Mouse (Mus musculus) forebrain, embryonic 14.5 days (tissue): ENCODE data around the gene F12. TPM values are rescaled to one million over a fixed set of nuclear protein-coding genes. Genes with fewer than 3 reads are reported as not detected.

Experiments used
- ATAC-seq: fragments of 200-750 bp; cut with Nextera tagmentation; 2 replicates; pipeline ENCODE4 v1.8.0; 2017; ENCODE audit warnings: mild to moderate bottlenecking, moderate library complexity
- DNase-seq: peaks from one replicate; pipeline ENCODE4 v3.0.0-alpha.2; 2015; ENCODE audit warnings: low spot score
- H3K27ac ChIP-seq: fragments of 300-500 bp; sonication (generic); 2 replicates; pipeline ENCODE4 v1.5.1; 2014; ENCODE audit warnings: low read depth, mild to moderate bottlenecking, control low read depth, low read length, moderate library complexity
- H3K27me3 ChIP-seq: fragments of 300-500 bp; sonication (generic); replicated peaks from 2 replicates; pipeline ENCODE4 v1.6.1; 2014; ENCODE audit warnings: low read length, control low read depth, mixed read lengths; ENCODE audit not compliant: control insufficient read depth, insufficient read depth
- H3K36me3 ChIP-seq: fragments of 300-500 bp; sonication (generic); 2 replicates; pipeline ENCODE4 v1.6.1; 2014; ENCODE audit warnings: low read length, control low read depth; ENCODE audit not compliant: control insufficient read depth, insufficient read depth
- H3K4me1 ChIP-seq: fragments of 300-500 bp; sonication (generic); 2 replicates; pipeline ENCODE4 v1.6.1; 2014; ENCODE audit warnings: antibody characterized with exemption, low read length, control low read depth; ENCODE audit not compliant: control insufficient read depth, insufficient read depth
- H3K4me2 ChIP-seq: fragments of 300-500 bp; sonication (generic); 2 replicates; pipeline ENCODE4 v1.6.1; 2014; ENCODE audit warnings: mild to moderate bottlenecking, control low read depth, low read length
- H3K4me3 ChIP-seq: fragments of 300-500 bp; sonication (generic); 2 replicates; pipeline ENCODE4 v1.5.1; 2014; ENCODE audit warnings: low read depth, low read length, control low read depth
- H3K9ac ChIP-seq: fragments of 300-500 bp; sonication (generic); 2 replicates; pipeline ENCODE4 v1.6.1; 2014; ENCODE audit warnings: mild to moderate bottlenecking, low read length, control low read depth, moderate library complexity
- H3K9me3 ChIP-seq: fragments of 300-500 bp; sonication (generic); replicated peaks from 2 replicates; pipeline ENCODE4 v1.6.1; 2016; ENCODE audit warnings: low read length, control low read depth, mixed read lengths; ENCODE audit not compliant: control insufficient read depth
- WGBS: fragments of 180-500 bp; shearing (Covaris S2); extraction: QIAGEN DNeasy Blood & Tissue Kit; methylation state at CpG from one replicate; pipeline ENCODE4 v1.1.7; 2014; 5-methylcytosine and 5-hydroxymethylcytosine counted together
- polyA plus RNA-seq: library from polyadenylated mRNA; unstranded; fragments of >200 nt; fragmentation: Nextera tagmentation; extraction: Ambion mirVana; gene quantifications from 2 replicates; pipeline ENCODE4 v1.2.1, GENCODE M21; 2014

Gene F12
- polyA plus RNA-seq, 1 experiment from 2014 or later = not detected

GRCm38 (mm10) chr13:55451785-55452549 lies 25.4 kb upstream of the F12 start:
- H3K36me3 ChIP-seq = peaks cover 73% of the 10 kb centered on the region
- WGBS = 97% methylated on average over 16 of the region's 16 CpGs
- no peak for ATAC-seq

DNA sequence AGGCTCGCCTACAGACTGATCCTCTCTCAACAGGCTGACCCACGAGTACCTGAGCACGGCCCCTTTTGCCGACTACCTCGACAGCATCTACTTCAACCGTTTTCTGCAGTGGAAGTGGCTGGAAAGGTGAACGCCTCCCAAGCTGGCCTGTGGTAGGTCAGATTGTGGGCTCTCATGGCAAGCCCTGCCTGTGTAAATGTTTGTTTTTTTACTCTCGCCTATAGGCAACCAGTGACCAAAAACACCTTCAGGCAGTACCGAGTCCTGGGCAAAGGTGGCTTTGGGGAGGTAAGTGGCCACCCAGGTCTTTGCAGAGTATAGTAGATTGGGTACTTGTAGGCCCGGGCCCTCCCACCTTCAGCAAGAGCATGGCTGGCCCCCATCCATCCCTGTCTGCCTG lies 24.7 kb upstream of the F12 start:
- WGBS = 94% methylated on average over 10 of the region's 10 CpGs
- DNase-seq (no peak), ATAC-seq (no peak)
- Histone ChIP-seq H3K4me3 (no peak overlapping the region), H3K27ac (no peak overlapping the region), H3K27me3 (no peaks in the 10 kb centered on the region), H3K9me3 (no peaks in the 10 kb centered on the region), H3K4me2 (no peak overlapping the region), H3K9ac (no peak overlapping the region), H3K36me3 (peaks cover 66% of the 10 kb centered on the region), H3K4me1 (peaks cover 5% of the 10 kb centered on the region)

More at GRCm38 (mm10) chr13:55451785-55452549, 25.4 kb upstream of the F12 start:
- Histone ChIP-seq H3K4me2 (no peak overlapping the region), H3K4me3 (no peak overlapping the region), H3K27me3 (no peaks in the 10 kb centered on the region), H3K4me1 (no peaks in the 10 kb centered on the region), H3K9ac (no peak overlapping the region; the same call in 1 of the 2 replicates), H3K9me3 (no peaks in the 10 kb centered on the region), H3K27ac (no peak overlapping the region)
- DNase-seq = no peak

DNA sequence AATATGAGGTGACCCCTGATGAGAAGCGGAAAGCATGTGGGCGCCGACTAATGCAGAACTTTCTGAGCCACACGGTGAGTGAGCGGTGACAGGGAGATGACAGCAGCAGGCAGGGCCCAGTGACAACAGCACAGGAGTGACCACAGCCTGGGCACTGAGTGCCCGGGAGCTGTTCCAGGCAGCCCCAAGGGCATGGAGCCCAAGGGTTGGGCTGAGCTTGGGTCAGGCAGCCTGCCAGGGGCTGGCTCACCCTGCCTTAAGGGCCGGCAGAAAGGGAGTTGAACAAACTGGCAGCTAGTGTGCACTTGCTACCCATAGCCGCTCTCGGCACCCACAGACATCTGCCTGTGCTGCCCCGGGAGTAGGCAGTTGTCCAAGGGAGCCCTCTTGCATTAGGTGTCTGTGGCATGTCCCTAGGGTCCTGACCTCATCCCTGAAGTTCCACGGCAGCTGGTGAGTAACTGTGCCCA lies 24.0 kb upstream of the F12 start:
- H3K4me1 ChIP-seq = peaks cover 11% of the 10 kb centered on the region
- no peak overlapping the region for H3K27ac ChIP-seq
- 95% methylated on average over 11 of the region's 11 CpGs for WGBS
- H3K27me3 ChIP-seq = no peaks in the 10 kb centered on the region
- no peak overlapping the region for H3K9ac ChIP-seq
- H3K36me3 ChIP-seq = peaks cover 59% of the 10 kb centered on the region
- H3K4me3 ChIP-seq = no peak overlapping the region
- H3K4me2 ChIP-seq = no peak overlapping the region
- H3K9me3 ChIP-seq = no peaks in the 10 kb centered on the region
- no peak for DNase-seq
- ATAC-seq = no peak

DNA sequence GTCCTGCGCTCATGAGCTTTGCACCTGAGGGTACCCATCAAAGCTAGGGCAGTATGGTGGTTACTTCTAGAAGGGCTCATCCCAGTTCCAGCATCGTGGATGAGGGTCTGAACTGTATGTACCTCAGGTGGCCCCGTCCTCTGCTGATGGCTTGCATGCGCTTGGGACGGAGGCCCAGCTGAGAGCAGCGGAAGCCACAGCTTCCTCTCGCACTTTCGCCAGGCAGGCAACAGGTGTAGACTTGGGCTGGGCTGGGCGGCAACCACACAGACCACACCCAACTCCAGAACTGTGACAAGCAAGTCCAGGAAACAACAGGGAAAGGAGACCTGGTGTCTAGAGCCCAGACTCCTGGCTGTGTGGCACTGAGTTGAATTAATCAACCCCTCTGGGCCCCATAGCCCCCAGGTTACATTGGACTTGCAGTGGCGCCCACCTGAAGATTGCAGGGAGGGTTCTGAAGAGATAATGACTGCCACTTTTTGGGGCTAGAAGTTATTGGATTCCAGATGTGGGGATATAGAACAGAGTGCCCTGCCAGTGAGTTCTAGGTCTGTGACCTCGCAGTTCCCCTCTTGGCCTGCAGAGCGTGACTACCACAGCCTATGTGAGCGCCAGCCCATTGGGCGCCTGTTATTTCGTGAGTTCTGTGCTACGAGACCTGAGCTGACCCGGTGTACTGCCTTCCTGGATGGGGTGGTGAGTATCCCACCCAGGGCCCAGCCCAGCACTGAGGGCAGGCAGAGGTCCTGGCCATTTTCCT lies 23.3 kb upstream of the F12 start:
- no peak overlapping the region for H3K27ac ChIP-seq
- DNase-seq (no peak), ATAC-seq (no peak)
- H3K9me3 ChIP-seq = no peaks in the 10 kb centered on the region
- H3K9ac ChIP-seq = no peak overlapping the region
- H3K4me1 ChIP-seq = peaks cover 11% of the 10 kb centered on the region
- H3K27me3 ChIP-seq = no peaks in the 10 kb centered on the region
- H3K4me3 ChIP-seq = no peak overlapping the region
- H3K4me2 ChIP-seq = no peak overlapping the region
- 91% methylated on average over 17 of the region's 17 CpGs for WGBS
- peaks cover 52% of the 10 kb centered on the region for H3K36me3 ChIP-seq

DNA sequence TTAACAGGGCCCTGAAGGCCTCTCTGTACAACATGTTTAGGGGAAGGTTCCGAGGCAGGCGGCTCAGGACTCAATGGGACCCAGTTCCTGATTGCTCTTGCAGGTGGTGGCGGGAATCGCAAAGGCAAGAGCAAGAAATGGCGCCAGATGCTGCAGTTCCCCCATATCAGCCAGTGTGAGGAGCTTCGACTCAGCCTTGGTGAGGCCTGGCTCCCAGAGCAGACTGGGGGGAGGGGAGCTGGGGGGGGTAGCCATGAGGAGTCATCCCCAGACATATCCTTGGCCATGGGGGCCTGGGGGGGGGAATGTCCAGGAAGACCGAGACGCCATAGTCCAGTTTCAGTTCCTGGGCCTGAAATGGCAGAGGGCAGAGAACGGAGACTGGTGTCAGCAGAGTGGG lies 22.6 kb upstream of the F12 start:
- Histone ChIP-seq H3K9me3 (no peaks in the 10 kb centered on the region), H3K4me3 (no peak overlapping the region), H3K27ac (no peak overlapping the region), H3K27me3 (no peaks in the 10 kb centered on the region), H3K36me3 (peaks cover 45% of the 10 kb centered on the region), H3K4me2 (no peak overlapping the region), H3K9ac (no peak overlapping the region), H3K4me1 (peaks cover 11% of the 10 kb centered on the region)
- DNase-seq = no peak
- no peak for ATAC-seq
- WGBS = 89% methylated on average over 9 of the region's 9 CpGs

DNA sequence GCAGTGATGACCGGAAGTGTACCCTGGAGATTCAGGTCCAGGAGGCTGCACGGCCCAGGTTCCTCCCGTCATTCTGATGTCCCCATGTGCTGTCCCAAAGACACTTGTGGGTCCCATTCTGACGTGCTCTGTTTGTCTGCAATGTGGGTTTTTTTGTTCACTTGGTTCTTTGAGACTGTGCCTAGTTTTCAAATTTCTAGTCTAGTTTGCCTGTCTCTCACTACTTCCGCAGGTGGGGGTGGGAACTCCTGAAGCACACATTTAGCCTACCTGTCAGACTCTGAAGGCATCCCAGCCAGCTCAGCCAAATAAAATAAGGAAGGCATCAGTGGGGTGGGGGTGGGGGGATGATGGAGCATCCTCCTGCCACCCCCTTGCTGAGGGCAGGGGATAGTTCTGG lies 21.5 kb upstream of the F12 start:
- Histone ChIP-seq H3K27ac (no peak overlapping the region), H3K4me2 (no peak overlapping the region), H3K4me1 (peaks cover 11% of the 10 kb centered on the region), H3K36me3 (peaks cover 34% of the 10 kb centered on the region), H3K4me3 (no peak overlapping the region), H3K27me3 (no peaks in the 10 kb centered on the region), H3K9me3 (no peaks in the 10 kb centered on the region), H3K9ac (no peak overlapping the region)
- DNase-seq (no peak), ATAC-seq (no peak)
- 95% methylated on average over 5 of the region's 5 CpGs for WGBS

- H3K4me2 ChIP-seq = no peak overlapping the region
- H3K27ac ChIP-seq = no peak overlapping the region
- no peak for DNase-seq
- H3K9me3 ChIP-seq = no peaks in the 10 kb centered on the region
- no peaks in the 10 kb centered on the region for H3K27me3 ChIP-seq
- H3K36me3 ChIP-seq = peaks cover 29% of the 10 kb centered on the region
- H3K9ac ChIP-seq = no peak overlapping the region
- WGBS = 73% methylated on average over 3 of the region's 3 CpGs
- no peak overlapping the region for H3K4me3 ChIP-seq
- no peak for ATAC-seq
- H3K4me1 ChIP-seq = peaks cover 11% of the 10 kb centered on the region
Measured at GRCm38 (mm10) chr13:55447543-55447943, 20.9 kb upstream of the F12 start.

GRCm38 (mm10) chr13:55446483-55447105 lies 20.0 kb upstream of the F12 start:
- H3K4me2 ChIP-seq = peak overlapping the region; percentile 83
- peak overlapping the region; percentile 95 for H3K9ac ChIP-seq
- 84% methylated on average over 6 of the region's 6 CpGs for WGBS
- H3K4me1 ChIP-seq = peaks cover 11% of the 10 kb centered on the region
- H3K36me3 ChIP-seq = peaks cover 19% of the 10 kb centered on the region
- no peaks in the 10 kb centered on the region for H3K9me3 ChIP-seq
- ATAC-seq = no peak
- H3K4me3 ChIP-seq = peak overlapping the region; percentile 86
- no peak for DNase-seq
- H3K27me3 ChIP-seq = no peaks in the 10 kb centered on the region
- no peak overlapping the region for H3K27ac ChIP-seq
